Mouse (Mus musculus): Measurements from ENCODE around the gene Dennd4a. TPM values are rescaled to one million over a fixed set of nuclear protein-coding genes. Genes with fewer than 3 reads are reported as not detected.

Dennd4a gene
- polyA plus RNA-seq (2014; fragmentation: Nextera tagmentation; extraction: Ambion mirVana) = 10.1 and 12.0 TPM in 2 replicates

DNA sequence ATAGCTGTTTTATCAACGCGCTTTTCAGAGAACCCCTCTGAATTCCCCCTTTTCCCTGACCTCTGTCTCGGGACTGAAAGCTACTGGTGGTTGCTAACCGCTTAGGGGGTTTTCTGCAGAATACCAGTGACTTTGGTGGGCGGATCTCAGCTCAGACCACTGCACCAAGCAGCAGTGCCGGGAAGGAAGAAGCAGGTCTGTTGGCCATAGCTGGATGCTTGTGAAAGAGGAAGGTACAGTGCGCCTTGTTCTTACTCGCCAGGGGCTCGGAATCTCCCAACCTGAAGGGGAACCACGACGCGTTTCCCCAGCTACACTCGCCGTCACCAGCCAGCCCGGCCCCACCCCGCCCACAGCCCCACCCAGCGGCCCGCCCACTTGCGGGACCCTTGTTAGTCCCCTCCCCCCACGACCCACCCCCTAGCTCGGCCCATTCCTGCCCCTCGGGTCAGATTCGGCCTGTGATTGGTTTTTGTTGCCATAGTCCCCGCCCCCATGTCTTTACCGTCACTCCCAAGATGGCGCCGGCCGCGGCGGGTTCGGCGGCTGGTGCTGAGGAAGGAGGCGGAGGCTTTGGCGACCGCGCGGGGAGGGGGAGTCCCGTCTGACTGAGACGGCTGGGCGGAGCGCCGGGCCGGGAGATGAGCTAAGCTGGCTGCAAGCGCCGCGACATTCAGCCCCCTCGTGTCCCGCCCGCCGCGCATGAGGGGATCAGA lies at the start of gene Dennd4a:
TSS of gene Dennd4a (plus strand) at position 519 of the 716 bp plus-strand sequence.
- peak within 1 kb of the TSS; percentile 75 for H3K4me3 ChIP-seq (ENCODE audit: low read depth, low read length)
- no peaks in the 10 kb centered on the region for H3K36me3 ChIP-seq (ENCODE audit: control insufficient read depth, insufficient read depth, low read length)
- no peaks in the 10 kb centered on the region for H3K27me3 ChIP-seq (ENCODE audit: control insufficient read depth, insufficient read depth, low read length)
- H3K9me3 ChIP-seq (ENCODE audit: control insufficient read depth, low read length) = no peaks in the 10 kb centered on the region
- peak within 1 kb of the TSS; percentile 95 for H3K27ac ChIP-seq (ENCODE audit: low read depth, low read length)
- H3K4me1 ChIP-seq (replicated peaks; ENCODE audit: control insufficient read depth, insufficient read depth, low read length) = 0 out of 2 replicates have a peak, but pooled peaks cover 2% of the 10 kb centered on the region
- DNase-seq (ENCODE audit: low spot score) (peak; percentile 98), ATAC-seq (ENCODE audit: low FRiP score) (peak; percentile 95)
- peak within 1 kb of the TSS; percentile 70 for H3K9ac ChIP-seq (ENCODE audit: low read depth, low read length)
- peak within 1 kb of the TSS; percentile 60 for H3K4me2 ChIP-seq (replicated peaks; ENCODE audit: low read depth, low read length)
- 1% methylated on average over 48 of the region's 51 CpGs for WGBS

- Histone ChIP-seq H3K4me3 (ENCODE audit: low read depth, low read length) (no peak overlapping the region), H3K27me3 (ENCODE audit: control insufficient read depth, insufficient read depth, low read length) (no peaks in the 10 kb centered on the region), H3K9me3 (ENCODE audit: control insufficient read depth, low read length) (no peaks in the 10 kb centered on the region), H3K4me1 (replicated peaks; ENCODE audit: control insufficient read depth, insufficient read depth, low read length) (no peaks in the 10 kb centered on the region), H3K27ac (ENCODE audit: low read depth, low read length) (no peak overlapping the region), H3K36me3 (ENCODE audit: control insufficient read depth, insufficient read depth, low read length) (no peaks in the 10 kb centered on the region), H3K9ac (ENCODE audit: low read depth, low read length) (no peak overlapping the region), H3K4me2 (replicated peaks; ENCODE audit: low read depth, low read length) (no peak overlapping the region)
- no peak for ATAC-seq (ENCODE audit: low FRiP score)
- 94% methylated on average over 2 of the region's 2 CpGs for WGBS
- no peak for DNase-seq (ENCODE audit: low spot score)
These were observed 46.3 kb upstream of the Dennd4a start for GRCm38 (mm10) chr9:64764824-64765223.

DNA sequence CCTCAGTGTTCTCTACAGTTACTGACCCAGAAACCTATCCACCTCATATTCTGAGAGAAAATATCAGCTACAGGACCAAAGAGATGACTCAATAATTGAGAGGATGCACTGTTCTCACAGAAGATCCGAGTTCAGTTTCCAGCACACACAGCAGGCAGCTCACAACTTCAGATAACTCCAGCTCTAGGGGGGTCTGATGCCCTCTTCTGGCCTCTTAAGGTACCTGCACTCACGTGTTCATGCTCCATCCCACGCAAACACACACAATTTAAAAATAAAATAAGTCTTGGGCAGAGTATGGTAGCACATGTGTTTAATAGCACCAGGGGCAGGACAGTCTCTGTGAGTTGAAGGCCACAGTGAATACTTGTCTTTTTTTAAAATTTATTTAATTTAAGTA lies 45.0 kb upstream of the Dennd4a start:
- no peak overlapping the region for H3K9ac ChIP-seq (ENCODE audit: low read depth, low read length)
- H3K27ac ChIP-seq (ENCODE audit: low read depth, low read length) = no peak overlapping the region
- no peaks in the 10 kb centered on the region for H3K9me3 ChIP-seq (ENCODE audit: control insufficient read depth, low read length)
- H3K4me1 ChIP-seq (replicated peaks; ENCODE audit: control insufficient read depth, insufficient read depth, low read length) = no peaks in the 10 kb centered on the region
- no peaks in the 10 kb centered on the region for H3K36me3 ChIP-seq (ENCODE audit: control insufficient read depth, insufficient read depth, low read length)
- DNase-seq (ENCODE audit: low spot score) = no peak
- H3K27me3 ChIP-seq (ENCODE audit: control insufficient read depth, insufficient read depth, low read length) = no peaks in the 10 kb centered on the region
- ATAC-seq (ENCODE audit: low FRiP score) = no peak
- 83% methylated on average over 3 of the region's 3 CpGs for WGBS
- H3K4me2 ChIP-seq (replicated peaks; ENCODE audit: low read depth, low read length) = no peak overlapping the region
- no peak overlapping the region for H3K4me3 ChIP-seq (ENCODE audit: low read depth, low read length)

DNA sequence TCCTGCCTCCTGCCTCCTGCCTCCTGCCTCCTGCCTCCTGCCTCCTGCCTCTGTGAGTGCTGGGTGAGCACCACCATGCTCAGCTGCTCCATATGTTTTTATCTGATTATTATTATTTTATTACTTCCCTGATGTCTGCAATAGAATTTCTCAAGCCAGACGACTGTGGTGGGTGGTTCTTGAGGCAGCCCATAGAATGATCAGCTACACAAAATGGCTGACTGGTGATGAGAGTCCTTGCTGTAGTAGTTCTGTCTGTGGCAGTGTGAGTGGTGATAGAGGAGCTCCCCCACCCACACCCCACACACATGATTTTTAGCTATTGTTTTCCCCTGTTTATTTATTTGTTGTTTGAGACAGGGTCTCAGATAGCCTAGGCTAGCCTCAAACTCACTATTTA lies 43.3 kb upstream of the Dennd4a start:
- Histone ChIP-seq H3K36me3 (ENCODE audit: control insufficient read depth, insufficient read depth, low read length) (no peaks in the 10 kb centered on the region), H3K27me3 (ENCODE audit: control insufficient read depth, insufficient read depth, low read length) (no peaks in the 10 kb centered on the region), H3K9ac (ENCODE audit: low read depth, low read length) (no peak overlapping the region), H3K9me3 (ENCODE audit: control insufficient read depth, low read length) (no peaks in the 10 kb centered on the region), H3K27ac (ENCODE audit: low read depth, low read length) (no peak overlapping the region), H3K4me2 (replicated peaks; ENCODE audit: low read depth, low read length) (no peak overlapping the region), H3K4me1 (replicated peaks; ENCODE audit: control insufficient read depth, insufficient read depth, low read length) (no peaks in the 10 kb centered on the region), H3K4me3 (ENCODE audit: low read depth, low read length) (no peak overlapping the region)
- DNase-seq (ENCODE audit: low spot score) (no peak), ATAC-seq (ENCODE audit: low FRiP score) (no peak)
- WGBS = 67% methylated on average over 1 of the region's 1 CpGs

DNA sequence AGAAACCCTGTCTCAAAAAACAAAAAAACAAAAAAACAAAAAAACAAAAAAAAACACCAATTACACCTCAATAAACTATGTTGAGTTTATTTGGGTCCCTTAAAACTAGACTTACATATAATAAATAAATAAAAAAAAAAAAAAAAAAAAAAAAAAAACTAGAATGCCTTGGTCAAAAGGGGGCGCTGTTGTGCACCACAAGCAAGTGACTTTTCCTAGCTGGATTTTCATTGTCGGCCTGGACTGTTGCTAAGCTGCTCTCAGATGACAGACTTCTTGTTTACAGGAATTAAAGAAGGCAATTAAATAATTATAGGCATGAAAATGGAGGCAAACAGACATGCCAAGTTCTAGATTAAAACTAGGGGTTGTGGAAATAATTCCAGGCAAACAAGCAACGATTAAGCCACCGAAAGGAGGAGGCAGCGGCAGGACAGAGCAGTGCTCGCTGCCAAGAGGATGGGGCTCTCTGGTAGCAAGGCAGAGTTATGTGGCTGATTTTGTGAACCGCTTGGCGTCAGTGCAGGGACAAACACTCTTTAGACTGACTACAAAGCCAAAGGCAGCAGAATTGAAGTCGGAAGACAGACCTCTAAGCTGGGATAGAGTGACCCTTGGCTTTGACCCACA lies 42.0 kb upstream of the Dennd4a start:
- 51% methylated on average over 9 of the region's 9 CpGs for WGBS
- DNase-seq (ENCODE audit: low spot score) = peak; percentile 53
- no peaks in the 10 kb centered on the region for H3K36me3 ChIP-seq (ENCODE audit: control insufficient read depth, insufficient read depth, low read length)

DNA sequence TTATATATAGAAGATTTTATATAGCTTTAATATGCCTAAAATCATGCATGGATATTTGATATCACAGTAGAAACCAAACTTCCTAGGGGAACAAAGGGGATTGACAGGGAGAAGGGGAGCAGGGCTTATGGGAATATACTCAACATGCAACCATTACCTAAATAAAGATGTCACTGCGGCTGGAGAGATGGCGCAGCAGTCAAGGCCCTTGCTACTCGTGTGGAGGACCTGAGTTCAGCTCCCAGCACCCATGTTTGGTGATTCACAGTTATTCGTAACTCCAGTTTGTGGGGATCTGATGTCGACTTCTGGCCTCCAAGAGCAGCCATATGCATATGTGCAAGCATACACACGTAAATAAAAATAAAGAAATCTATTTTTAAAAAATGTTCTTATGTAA lies 41.2 kb upstream of the Dennd4a start:
- WGBS = 93% methylated on average over 6 of the region's 6 CpGs
- H3K27ac ChIP-seq (ENCODE audit: low read depth, low read length) = no peak overlapping the region
- DNase-seq (ENCODE audit: low spot score) (no peak), ATAC-seq (ENCODE audit: low FRiP score) (no peak)
- H3K4me3 ChIP-seq (ENCODE audit: low read depth, low read length) = no peak overlapping the region
- no peaks in the 10 kb centered on the region for H3K36me3 ChIP-seq (ENCODE audit: control insufficient read depth, insufficient read depth, low read length)
- H3K4me1 ChIP-seq (replicated peaks; ENCODE audit: control insufficient read depth, insufficient read depth, low read length) = no peaks in the 10 kb centered on the region
- no peak overlapping the region for H3K4me2 ChIP-seq (replicated peaks; ENCODE audit: low read depth, low read length)
- no peaks in the 10 kb centered on the region for H3K27me3 ChIP-seq (ENCODE audit: control insufficient read depth, insufficient read depth, low read length)
- H3K9ac ChIP-seq (ENCODE audit: low read depth, low read length) = no peak overlapping the region
- no peaks in the 10 kb centered on the region for H3K9me3 ChIP-seq (ENCODE audit: control insufficient read depth, low read length)

More for the DNA sequence above, 42.0 kb upstream of the Dennd4a start:
- Histone ChIP-seq H3K9me3 (ENCODE audit: control insufficient read depth, low read length) (no peaks in the 10 kb centered on the region), H3K27me3 (ENCODE audit: control insufficient read depth, insufficient read depth, low read length) (no peaks in the 10 kb centered on the region), H3K4me3 (ENCODE audit: low read depth, low read length) (no peak overlapping the region), H3K9ac (ENCODE audit: low read depth, low read length) (no peak overlapping the region), H3K4me1 (replicated peaks; ENCODE audit: control insufficient read depth, insufficient read depth, low read length) (no peaks in the 10 kb centered on the region), H3K4me2 (replicated peaks; ENCODE audit: low read depth, low read length) (no peak overlapping the region), H3K27ac (ENCODE audit: low read depth, low read length) (no peak overlapping the region)
- no peak for ATAC-seq (ENCODE audit: low FRiP score)

GRCm38 (mm10) chr9:64770411-64770849 lies 40.7 kb upstream of the Dennd4a start:
- no peaks in the 10 kb centered on the region for H3K27me3 ChIP-seq (ENCODE audit: control insufficient read depth, insufficient read depth, low read length)
- H3K36me3 ChIP-seq (ENCODE audit: control insufficient read depth, insufficient read depth, low read length) = no peaks in the 10 kb centered on the region
- H3K9me3 ChIP-seq (ENCODE audit: control insufficient read depth, low read length) = no peaks in the 10 kb centered on the region
- H3K4me1 ChIP-seq (replicated peaks; ENCODE audit: control insufficient read depth, insufficient read depth, low read length) = no peaks in the 10 kb centered on the region
- DNase-seq (ENCODE audit: low spot score) (no peak), ATAC-seq (ENCODE audit: low FRiP score) (no peak)
- H3K4me2 ChIP-seq (replicated peaks; ENCODE audit: low read depth, low read length) = no peak overlapping the region
- no peak overlapping the region for H3K4me3 ChIP-seq (ENCODE audit: low read depth, low read length)
- no peak overlapping the region for H3K9ac ChIP-seq (ENCODE audit: low read depth, low read length)
- H3K27ac ChIP-seq (ENCODE audit: low read depth, low read length) = no peak overlapping the region
- WGBS = 91% methylated on average over 5 of the region's 5 CpGs

DNA sequence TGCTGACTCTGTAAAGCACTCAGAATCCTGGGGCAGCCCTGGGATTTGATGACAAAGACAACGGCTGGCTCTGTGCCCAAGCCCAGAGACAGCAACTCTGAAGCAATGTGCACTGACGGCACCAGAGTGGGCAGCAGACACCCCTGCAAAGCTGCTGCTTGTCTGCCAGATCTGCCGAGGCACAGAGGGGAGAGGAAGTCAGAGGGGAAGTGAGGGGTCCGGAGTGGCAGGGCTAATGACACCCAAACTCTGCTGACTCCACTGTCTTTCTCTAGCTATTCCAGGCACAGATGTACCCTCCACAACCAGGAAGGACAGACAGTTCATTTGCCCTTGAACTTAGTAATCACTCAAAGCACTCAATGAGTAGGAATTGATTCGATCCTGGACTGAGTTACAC lies 39.9 kb upstream of the Dennd4a start:
- H3K4me3 ChIP-seq (ENCODE audit: low read depth, low read length) = no peak overlapping the region
- H3K27me3 ChIP-seq (ENCODE audit: control insufficient read depth, insufficient read depth, low read length) = no peaks in the 10 kb centered on the region
- no peaks in the 10 kb centered on the region for H3K4me1 ChIP-seq (replicated peaks; ENCODE audit: control insufficient read depth, insufficient read depth, low read length)
- DNase-seq (ENCODE audit: low spot score) (no peak), ATAC-seq (ENCODE audit: low FRiP score) (no peak)
- 79% methylated on average over 5 of the region's 5 CpGs for WGBS
- no peak overlapping the region for H3K4me2 ChIP-seq (replicated peaks; ENCODE audit: low read depth, low read length)
- no peak overlapping the region for H3K27ac ChIP-seq (ENCODE audit: low read depth, low read length)
- no peaks in the 10 kb centered on the region for H3K9me3 ChIP-seq (ENCODE audit: control insufficient read depth, low read length)
- no peaks in the 10 kb centered on the region for H3K36me3 ChIP-seq (ENCODE audit: control insufficient read depth, insufficient read depth, low read length)
- no peak overlapping the region for H3K9ac ChIP-seq (ENCODE audit: low read depth, low read length)

DNA sequence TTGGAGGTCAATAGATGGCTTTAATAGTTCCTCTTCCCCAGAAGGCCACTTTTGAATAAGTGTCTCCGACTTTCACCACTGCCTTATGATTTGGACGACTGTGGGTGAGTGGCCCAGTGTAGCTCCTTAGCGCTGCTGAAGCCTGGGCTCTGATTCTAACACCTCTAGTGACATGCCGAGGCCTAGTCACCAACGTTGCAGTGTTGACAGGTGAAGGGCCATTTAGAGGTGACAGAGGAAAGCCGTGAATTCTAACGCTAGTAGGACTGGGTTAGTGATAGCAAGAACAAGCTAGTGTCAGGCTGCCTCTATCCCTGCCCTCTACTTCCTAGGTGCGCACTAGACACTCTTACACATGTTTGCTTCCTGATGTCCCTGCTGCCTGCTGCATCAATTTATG lies 37.9 kb upstream of the Dennd4a start:
- H3K36me3 ChIP-seq (ENCODE audit: control insufficient read depth, insufficient read depth, low read length) = no peaks in the 10 kb centered on the region
- no peak overlapping the region for H3K4me2 ChIP-seq (replicated peaks; ENCODE audit: low read depth, low read length)
- H3K4me1 ChIP-seq (replicated peaks; ENCODE audit: control insufficient read depth, insufficient read depth, low read length) = no peaks in the 10 kb centered on the region
- H3K4me3 ChIP-seq (ENCODE audit: low read depth, low read length) = no peak overlapping the region
- 85% methylated on average over 8 of the region's 8 CpGs for WGBS
- ATAC-seq (ENCODE audit: low FRiP score) (no peak), DNase-seq (ENCODE audit: low spot score) (no peak)
- no peak overlapping the region for H3K9ac ChIP-seq (ENCODE audit: low read depth, low read length)
- no peak overlapping the region for H3K27ac ChIP-seq (ENCODE audit: low read depth, low read length)
- H3K27me3 ChIP-seq (ENCODE audit: control insufficient read depth, insufficient read depth, low read length) = no peaks in the 10 kb centered on the region
- no peaks in the 10 kb centered on the region for H3K9me3 ChIP-seq (ENCODE audit: control insufficient read depth, low read length)
